Mouse (Mus musculus): ENCODE results near the gene Smarca4.

Smarca4 gene

DNA sequence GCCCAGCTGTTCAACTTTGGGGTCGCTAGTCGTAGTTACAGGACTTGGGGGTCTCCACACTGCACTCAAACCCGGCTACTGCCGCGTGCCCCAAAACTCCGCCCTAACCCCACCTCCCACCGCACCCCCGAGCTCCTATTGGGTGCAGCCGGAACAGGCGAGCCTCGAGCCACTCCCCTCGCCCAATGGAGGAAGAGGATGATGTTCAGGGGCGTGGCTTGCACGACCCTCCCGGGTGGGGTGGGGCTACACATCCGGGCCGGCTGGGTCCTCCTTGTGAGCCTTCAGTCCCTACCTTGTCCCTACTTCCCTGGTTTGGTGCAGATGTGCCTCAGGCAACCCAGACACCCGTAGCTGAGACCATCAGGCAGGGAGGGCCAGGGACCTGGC, 108.2 kb downstream of the Smarca4 start:
- DNase-seq = peak; percentile 93 to 96

DNA sequence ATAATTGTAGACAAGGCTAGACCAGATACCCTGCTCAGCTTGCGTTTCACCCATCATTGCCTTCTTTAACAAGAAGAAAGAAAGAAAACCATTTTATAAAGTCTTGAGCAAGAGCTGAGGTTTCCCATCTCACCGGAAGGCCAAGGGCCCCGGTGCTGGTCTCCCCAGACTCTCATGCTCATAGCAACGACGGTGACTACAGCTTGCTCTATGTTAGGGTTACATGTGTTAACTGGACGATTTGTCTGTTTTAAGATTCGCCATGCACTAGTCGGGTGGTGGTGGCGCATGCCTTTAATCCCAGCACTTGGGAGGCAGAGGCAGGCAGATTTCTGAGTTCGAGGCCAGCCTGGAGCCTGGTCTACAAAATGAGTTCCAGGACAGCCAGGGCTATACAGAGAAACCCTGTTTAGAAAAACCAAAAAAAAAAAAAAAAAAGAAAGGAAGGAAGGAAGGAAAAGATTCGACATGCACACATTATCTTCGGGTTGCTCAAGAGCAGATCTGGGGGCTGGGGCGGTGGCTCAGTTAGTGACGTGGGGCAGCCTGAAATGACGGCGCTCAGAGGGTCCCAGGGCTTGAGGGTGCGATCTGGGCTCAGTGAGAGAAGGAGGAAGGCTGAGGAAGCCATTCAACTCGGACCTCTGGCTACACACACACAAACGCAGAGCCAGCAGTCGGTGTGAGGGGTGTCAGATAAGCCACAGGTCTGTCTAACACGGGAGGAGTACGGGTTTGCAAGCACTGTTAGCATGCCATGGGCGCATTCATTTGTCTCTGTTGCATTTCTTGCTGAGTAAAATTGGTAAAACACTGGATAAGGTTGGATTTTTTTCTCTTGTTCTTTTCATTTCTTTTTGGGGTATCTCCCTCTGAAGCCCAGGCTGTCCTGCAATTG, 109.5 kb downstream of the Smarca4 start:
- DNase-seq = no peak

- DNase-seq = no peak
These were observed 110.4 kb downstream of the Smarca4 start for GRCm38 (mm10) chr9:21726218-21726975.

DNA sequence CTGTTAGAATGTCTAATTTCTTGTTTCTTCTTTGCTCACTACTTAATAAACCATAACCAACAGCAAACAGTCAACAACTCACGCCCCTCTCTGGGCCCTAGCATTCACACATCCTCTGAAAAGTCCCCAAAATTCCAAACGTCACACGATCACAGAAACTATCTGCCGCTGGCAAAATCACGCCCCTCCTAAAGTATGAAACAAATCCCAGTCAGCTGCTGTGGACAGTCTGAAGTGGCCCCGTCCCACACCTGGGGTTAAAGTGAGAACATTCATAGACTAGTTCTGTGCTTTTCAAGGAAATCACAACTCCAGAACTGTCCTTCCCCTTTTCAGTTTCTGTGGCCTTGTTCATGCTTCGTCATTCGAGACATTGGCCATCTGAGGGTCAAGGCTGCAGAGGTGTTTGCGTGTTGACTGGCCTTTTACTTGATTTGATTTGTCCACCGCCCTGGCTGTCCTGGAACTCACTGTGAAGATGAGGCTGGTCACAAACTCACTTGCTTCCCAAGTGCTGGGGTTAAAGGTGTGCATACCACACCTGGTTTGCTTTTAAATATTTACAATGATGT, 112.4 kb downstream of the Smarca4 start:
- DNase-seq = no peak

- DNase-seq = no peak
These were observed 113.3 kb downstream of the Smarca4 start for GRCm38 (mm10) chr9:21729264-21729663.

GRCm38 (mm10) chr9:21732288-21732687, 116.3 kb downstream of the Smarca4 start:
- DNase-seq = no peak

GRCm38 (mm10) chr9:21733446-21733845, 117.5 kb downstream of the Smarca4 start:
- DNase-seq = no peak

DNA sequence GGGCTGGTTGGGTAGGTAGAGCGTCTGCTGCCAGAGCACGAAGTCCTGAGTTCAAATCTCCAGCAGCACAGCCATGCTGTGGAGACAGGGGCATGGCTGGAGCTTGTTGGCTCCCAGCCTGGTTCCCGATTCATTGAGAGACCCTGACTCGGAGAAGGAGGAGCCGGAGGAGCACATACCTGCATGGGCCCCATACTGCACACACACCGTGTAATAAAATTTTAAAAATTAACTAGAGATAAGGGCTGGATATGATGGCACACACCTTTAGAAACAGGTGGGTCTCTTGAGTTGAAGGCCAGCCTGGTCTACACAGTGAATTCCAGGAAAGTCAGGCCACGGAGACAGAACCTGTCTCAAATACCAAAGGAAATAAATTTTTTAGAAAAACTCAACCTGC, 118.0 kb downstream of the Smarca4 start:
- no peak for DNase-seq

DNA sequence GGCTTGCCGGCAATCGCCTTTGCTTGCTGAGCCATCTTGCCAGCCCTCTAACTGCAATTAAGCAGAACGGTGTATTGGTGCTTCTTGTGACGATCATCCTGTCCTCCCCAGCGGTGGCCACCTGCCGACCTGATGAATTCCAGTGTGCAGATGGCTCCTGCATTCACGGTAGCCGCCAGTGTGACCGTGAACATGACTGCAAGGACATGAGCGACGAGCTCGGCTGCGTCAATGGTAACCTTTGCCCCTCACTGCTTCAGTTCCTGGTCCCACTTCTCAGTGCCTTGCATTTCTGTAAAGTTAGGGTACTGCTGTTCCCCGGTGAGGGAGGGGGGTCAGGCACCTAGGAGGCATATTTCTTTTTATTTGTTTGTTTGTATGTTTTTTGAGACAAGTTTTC, 119.2 kb downstream of the Smarca4 start:
- no peak for DNase-seq

DNA sequence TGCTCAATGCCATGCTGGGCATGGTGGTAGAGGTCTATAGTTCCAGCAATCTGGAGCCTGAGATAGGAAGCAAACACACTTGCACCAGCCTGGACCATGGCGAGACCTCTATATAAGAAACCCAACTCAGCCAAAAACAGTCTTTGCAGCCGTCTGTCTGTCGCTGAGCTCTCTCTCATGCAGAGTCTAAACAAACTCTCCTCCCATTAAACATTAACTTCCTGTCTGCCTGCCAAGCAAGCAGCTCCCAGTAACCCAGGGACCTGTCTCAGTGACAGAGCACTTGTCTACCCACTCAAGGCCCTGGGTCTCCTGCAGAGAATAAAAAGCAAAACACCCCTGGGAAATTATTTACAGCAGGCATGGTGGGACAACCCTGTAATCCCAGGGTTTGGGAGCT, 120.6 kb downstream of the Smarca4 start:
- DNase-seq = no peak

- DNase-seq = no peak
These were observed 121.2 kb downstream of the Smarca4 start for GRCm38 (mm10) chr9:21737188-21737587.

GRCm38 (mm10) chr9:21738776-21739175, 122.8 kb downstream of the Smarca4 start:
- no peak for DNase-seq

- no peak for DNase-seq
These were observed 124.5 kb downstream of the Smarca4 start for GRCm38 (mm10) chr9:21740427-21740826.

GRCm38 (mm10) chr9:21741514-21741913, 125.5 kb downstream of the Smarca4 start:
- no peak for DNase-seq

GRCm38 (mm10) chr9:21747238-21747774, 131.3 kb downstream of the Smarca4 start:
- DNase-seq = no peak

DNA sequence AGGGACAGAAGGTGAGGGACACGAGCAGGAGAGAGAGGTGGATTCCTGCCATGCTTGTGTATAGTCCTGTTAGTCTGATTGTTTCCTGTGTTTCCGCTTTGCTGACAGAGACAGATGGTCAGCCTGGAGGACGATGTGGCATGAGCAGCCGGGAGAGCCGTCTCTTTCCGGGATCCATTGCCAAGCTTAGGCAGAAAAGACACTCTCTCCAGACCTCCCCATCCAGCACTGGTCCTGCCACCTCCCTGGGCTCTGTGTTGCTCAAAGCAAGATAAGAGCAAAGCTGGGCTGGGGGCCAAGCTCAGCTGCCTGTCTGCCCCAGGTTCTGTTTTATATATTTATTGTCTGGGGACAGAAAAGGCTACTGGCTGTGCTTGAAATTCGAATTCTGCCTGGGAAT, 132.1 kb downstream of the Smarca4 start:
- no peak for DNase-seq

DNA sequence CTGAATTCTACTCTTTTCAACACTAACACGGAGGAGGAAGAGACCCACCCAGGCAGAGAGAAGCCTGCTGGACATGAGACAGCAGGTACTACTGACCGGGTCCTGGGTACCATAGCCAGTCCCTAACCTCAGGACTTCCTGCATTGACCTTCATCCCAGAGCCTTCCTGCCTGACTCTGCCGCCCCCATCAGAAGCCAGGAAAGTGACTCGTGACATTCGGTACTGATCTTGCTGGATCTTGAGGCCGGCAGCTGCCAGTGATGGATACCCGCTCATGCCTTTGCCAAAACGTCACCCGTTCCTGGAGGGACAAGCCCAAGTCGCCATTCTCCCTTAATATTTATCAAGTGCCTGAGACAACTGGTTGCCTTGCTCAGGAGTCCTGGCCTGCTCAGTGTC, 132.5 kb downstream of the Smarca4 start:
- DNase-seq = no peak

GRCm38 (mm10) chr9:21749382-21750118, 133.6 kb downstream of the Smarca4 start:
- no peak for DNase-seq

GRCm38 (mm10) chr9:21750370-21750769, 134.4 kb downstream of the Smarca4 start:
- DNase-seq = no peak

- no peak for DNase-seq
These were observed 135.4 kb downstream of the Smarca4 start for GRCm38 (mm10) chr9:21751347-21751746.

DNA sequence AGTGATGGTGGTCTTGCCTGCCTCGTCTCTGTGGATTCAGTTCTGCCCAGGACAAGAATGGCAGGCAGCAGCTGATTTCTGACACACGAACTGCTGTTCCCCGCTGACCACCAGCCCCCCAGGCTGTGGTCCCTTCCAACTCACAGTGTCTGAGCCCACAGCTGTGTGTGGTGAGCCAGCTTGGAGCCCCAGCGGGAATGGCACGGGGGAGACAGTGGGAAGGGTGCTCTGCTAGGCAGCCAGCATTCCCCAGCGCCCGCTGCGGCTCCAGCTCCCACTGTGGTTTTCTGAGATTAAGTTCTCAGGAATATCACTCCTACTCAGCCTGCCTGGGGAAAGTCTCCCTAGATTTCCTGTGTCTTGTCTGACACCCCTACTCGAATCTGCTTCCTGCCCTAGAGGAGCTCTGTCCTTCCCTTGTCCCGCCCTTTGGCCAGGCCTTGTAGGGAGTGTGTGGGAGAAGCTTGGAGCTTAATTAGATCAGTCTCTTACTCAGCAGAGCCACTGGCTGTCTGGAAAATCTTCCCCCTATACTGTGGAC, 136.4 kb downstream of the Smarca4 start:
- no peak for DNase-seq
